Mouse (Mus musculus) forebrain, embryonic 11.5 days (tissue): Measurements from ENCODE around the gene Rdh16f2. TPM values are rescaled to one million over a fixed set of nuclear protein-coding genes. Genes with fewer than 3 reads are reported as not detected.
"Not testable (repeated sequence)": the region's sequence is repeated elsewhere in the genome, so short reads cannot be mapped to it uniquely, and the experiment has no call there.

Experiments
- ATAC-seq: fragments of 200-750 bp; cut with Nextera tagmentation; replicated peaks from 2 replicates; pipeline ENCODE4 v1.8.0; 2017; ENCODE audit warnings: moderate TSS enrichment; ENCODE audit not compliant: low FRiP score
- DNase-seq: peaks from one replicate; pipeline ENCODE4 v3.0.0-alpha.2; 2017; ENCODE audit warnings: low spot score
- H3K27ac ChIP-seq: fragments of 300-500 bp; sonication (generic); 2 replicates; pipeline ENCODE4 v1.5.1; 2014; ENCODE audit warnings: low read depth, low read length
- H3K27me3 ChIP-seq: fragments of 300-500 bp; sonication (generic); 2 replicates; pipeline ENCODE4 v1.6.1; 2014; ENCODE audit warnings: mild to moderate bottlenecking, low read length, mixed read lengths; ENCODE audit not compliant: control insufficient read depth, insufficient read depth
- H3K36me3 ChIP-seq: fragments of 300-500 bp; sonication (generic); 2 replicates; pipeline ENCODE4 v1.6.1; 2014; ENCODE audit warnings: mild to moderate bottlenecking, low read length, moderate library complexity, mixed read lengths; ENCODE audit not compliant: control insufficient read depth, insufficient read depth
- H3K4me1 ChIP-seq: fragments of 300-500 bp; sonication (generic); replicated peaks from 2 replicates; pipeline ENCODE4 v1.6.1; 2014; ENCODE audit warnings: low read length, mixed read lengths; ENCODE audit not compliant: control insufficient read depth, insufficient read depth
- H3K4me2 ChIP-seq: fragments of 300-500 bp; sonication (generic); 2 replicates; pipeline ENCODE4 v1.6.1; 2014; ENCODE audit warnings: low read depth, mild to moderate bottlenecking, low read length, moderate library complexity, mixed read lengths; ENCODE audit not compliant: severe bottlenecking
- H3K4me3 ChIP-seq: fragments of 300-500 bp; sonication (generic); 2 replicates; pipeline ENCODE4 v1.5.1; 2014; ENCODE audit warnings: low read depth, low read length
- H3K9ac ChIP-seq: fragments of 300-500 bp; sonication (generic); 2 replicates; pipeline ENCODE4 v1.6.1; 2014; ENCODE audit warnings: low read length
- H3K9me3 ChIP-seq: fragments of 300-500 bp; sonication (generic); 2 replicates; pipeline ENCODE4 v1.6.1; 2016; ENCODE audit warnings: low read length, mixed read lengths; ENCODE audit not compliant: control insufficient read depth
- WGBS: fragments of 180-500 bp; shearing (Covaris S2); extraction: QIAGEN DNeasy Blood & Tissue Kit; methylation state at CpG from one replicate; pipeline ENCODE4 v1.1.7; 2014; 5-methylcytosine and 5-hydroxymethylcytosine counted together
- polyA plus RNA-seq: library from polyadenylated mRNA; unstranded; fragments of >200 nt; fragmentation: Nextera tagmentation; extraction: Ambion mirVana; gene quantifications from 2 replicates; pipeline ENCODE4 v1.2.1, GENCODE M21; 2014

Gene Rdh16f2
- polyA plus RNA-seq, 1 experiment from 2014 or later, result not detected

GRCm38 (mm10) chr10:127840776-127841175, 25.5 kb upstream of the Rdh16f2 start:
- no peak overlapping the region for H3K9ac ChIP-seq
- H3K4me3 ChIP-seq, result no peak overlapping the region
- WGBS, result 76% methylated on average over 2 of the region's 2 CpGs
- H3K4me1 ChIP-seq, result no peaks in the 10 kb centered on the region
- no peak overlapping the region for H3K27ac ChIP-seq
- DNase-seq (no peak), ATAC-seq (no peak)
- no peaks in the 10 kb centered on the region for H3K9me3 ChIP-seq
- H3K36me3 ChIP-seq, result no peaks in the 10 kb centered on the region
- H3K4me2 ChIP-seq, result no peak overlapping the region
- no peaks in the 10 kb centered on the region for H3K27me3 ChIP-seq

- ATAC-seq, H3K36me3 ChIP-seq, H3K4me1 ChIP-seq, H3K27me3 ChIP-seq, H3K9me3 ChIP-seq, H3K4me2 ChIP-seq, DNase-seq, H3K27ac ChIP-seq, H3K9ac ChIP-seq, H3K4me3 ChIP-seq: not testable (repeated sequence)
- WGBS, result 95% methylated on average over 5 of the region's 5 CpGs
These were observed 20.3 kb upstream of the Rdh16f2 start for GRCm38 (mm10) chr10:127845945-127846344.

GRCm38 (mm10) chr10:127848089-127848488, 18.2 kb upstream of the Rdh16f2 start:
- no peak overlapping the region for H3K4me3 ChIP-seq
- WGBS, result 81% methylated on average over 1 of the region's 1 CpGs
- H3K9me3 ChIP-seq, result no peaks in the 10 kb centered on the region
- no peak overlapping the region for H3K27ac ChIP-seq
- DNase-seq (no peak), ATAC-seq (no peak)
- H3K4me2 ChIP-seq, result no peak overlapping the region
- H3K36me3 ChIP-seq, result no peaks in the 10 kb centered on the region
- no peak overlapping the region for H3K9ac ChIP-seq
- no peaks in the 10 kb centered on the region for H3K27me3 ChIP-seq
- no peaks in the 10 kb centered on the region for H3K4me1 ChIP-seq

- H3K27ac ChIP-seq, result no peak within 1 kb of the TSS
- no peaks in the 10 kb centered on the region for H3K4me1 ChIP-seq
- H3K9me3 ChIP-seq, result no peaks in the 10 kb centered on the region
- WGBS, result 92% methylated on average over 1 of the region's 1 CpGs
- ATAC-seq, result no peak
- H3K36me3 ChIP-seq, result no peaks in the 10 kb centered on the region
- no peak within 1 kb of the TSS for H3K9ac ChIP-seq
- no peak within 1 kb of the TSS for H3K4me2 ChIP-seq
- no peak within 1 kb of the TSS for H3K4me3 ChIP-seq
- no peak for DNase-seq
- no peaks in the 10 kb centered on the region for H3K27me3 ChIP-seq
These were observed 16.6 kb upstream of the Rdh16f2 start, which contains the start of gene Rdh19 for GRCm38 (mm10) chr10:127849628-127850027. TSS of gene Rdh19 (plus strand) at chr10:127849928.

- H3K4me1 ChIP-seq, result no peaks in the 10 kb centered on the region
- no peak for DNase-seq
- no peak overlapping the region for H3K9ac ChIP-seq
- no peak overlapping the region for H3K4me2 ChIP-seq
- H3K4me3 ChIP-seq, result no peak overlapping the region
- no peak overlapping the region for H3K27ac ChIP-seq
- ATAC-seq, result no peak
- H3K27me3 ChIP-seq, result no peaks in the 10 kb centered on the region
- H3K36me3 ChIP-seq, result no peaks in the 10 kb centered on the region
- H3K9me3 ChIP-seq, result no peaks in the 10 kb centered on the region
These were observed 9.9 kb upstream of the Rdh16f2 start for GRCm38 (mm10) chr10:127856376-127856775.

- Histone ChIP-seq H3K9ac (no peak overlapping the region), H3K4me3 (no peak overlapping the region), H3K9me3 (no peaks in the 10 kb centered on the region), H3K27me3 (no peaks in the 10 kb centered on the region), H3K4me2 (no peak overlapping the region), H3K4me1 (no peaks in the 10 kb centered on the region), H3K36me3 (no peaks in the 10 kb centered on the region), H3K27ac (no peak overlapping the region)
- no peak for DNase-seq
- ATAC-seq, result no peak
These were observed 1.3 kb upstream of the Rdh16f2 start for GRCm38 (mm10) chr10:127864931-127865330.

- Histone ChIP-seq H3K9ac (no peak overlapping the region), H3K4me2 (no peak overlapping the region), H3K9me3 (no peaks in the 10 kb centered on the region), H3K27me3 (no peaks in the 10 kb centered on the region), H3K4me3 (no peak overlapping the region), H3K4me1 (no peaks in the 10 kb centered on the region), H3K27ac (no peak overlapping the region), H3K36me3 (no peaks in the 10 kb centered on the region)
- DNase-seq (no peak), ATAC-seq (no peak)
- 75% methylated on average over 4 of the region's 4 CpGs for WGBS
These were observed 6.2 kb downstream of the Rdh16f2 start for GRCm38 (mm10) chr10:127872484-127872883.

GRCm38 (mm10) chr10:127877681-127878080, 11.4 kb downstream of the Rdh16f2 start:
- H3K4me1 ChIP-seq, result no peaks in the 10 kb centered on the region
- no peak overlapping the region for H3K4me2 ChIP-seq
- H3K36me3 ChIP-seq, result no peaks in the 10 kb centered on the region
- ATAC-seq, result no peak
- no peak for DNase-seq
- no peak overlapping the region for H3K4me3 ChIP-seq
- no peaks in the 10 kb centered on the region for H3K27me3 ChIP-seq
- 69% methylated on average over 2 of the region's 2 CpGs for WGBS
- no peak overlapping the region for H3K27ac ChIP-seq
- no peak overlapping the region for H3K9ac ChIP-seq
- no peaks in the 10 kb centered on the region for H3K9me3 ChIP-seq

- 74% methylated on average over 3 of the region's 3 CpGs for WGBS
- Histone ChIP-seq H3K27me3 (no peaks in the 10 kb centered on the region), H3K4me3 (no peak overlapping the region), H3K9ac (no peak overlapping the region), H3K9me3 (no peaks in the 10 kb centered on the region), H3K4me2 (no peak overlapping the region), H3K36me3 (no peaks in the 10 kb centered on the region), H3K27ac (no peak overlapping the region), H3K4me1 (no peaks in the 10 kb centered on the region)
- DNase-seq (no peak), ATAC-seq (no peak)
These were observed 12.2 kb downstream of the Rdh16f2 start for GRCm38 (mm10) chr10:127878262-127879057.
